Mouse (Mus musculus): ENCODE results near the gene Dyrk3. TPM values are rescaled to one million over a fixed set of nuclear protein-coding genes. Genes with fewer than 3 reads are reported as not detected.

Dyrk3 gene
- total RNA-seq, 1 experiment: 18.6 TPM

DNA sequence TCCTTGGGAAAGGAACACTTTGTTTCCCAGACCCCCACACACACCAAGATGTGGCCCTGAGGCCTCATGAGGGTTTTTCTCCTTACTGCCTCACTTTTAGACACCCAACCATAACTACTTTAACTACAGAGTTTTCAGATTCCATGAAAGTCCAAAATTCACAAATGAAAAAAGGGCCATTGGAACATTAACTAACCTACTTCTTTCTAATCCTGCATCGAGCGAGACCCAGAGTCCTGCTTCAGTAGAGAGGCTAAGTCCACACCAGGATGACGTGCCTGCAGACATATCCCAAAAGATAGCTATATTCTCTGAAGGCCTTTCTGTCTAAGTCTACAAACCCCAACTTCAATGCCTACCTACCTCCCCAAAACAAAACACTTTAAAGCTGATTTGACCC, 45.3 kb downstream of the Dyrk3 start:
- no peak overlapping the region for H3K4me3 ChIP-seq (ENCODE audit: insufficient read depth in 1 of 2, low read depth in 1 of 2, low read length in 2 of 2, poor library complexity in 1 of 2, severe bottlenecking in 1 of 2)
- no peaks in the 10 kb centered on the region for H3K9me3 ChIP-seq (ENCODE audit: control insufficient read depth, insufficient read depth, low read depth, low read length)
- peaks cover 0 to 2% of the 10 kb centered on the region in 2 experiments; a peak in 1 of 4 replicates for H3K4me1 ChIP-seq (ENCODE audit: control insufficient read depth in 2 of 2, insufficient read depth in 2 of 2, low read length in 2 of 2, poor library complexity in 1 of 2)
- H3K27ac ChIP-seq (ENCODE audit: insufficient read depth, low read depth, low read length, poor library complexity, severe bottlenecking): no peak overlapping the region
- no peak for DNase-seq (ENCODE audit: low read depth, low spot score)
- in situ Hi-C loops (cut with MboI; ENCODE audit: low sequenced_read_pairs in 2 of 2, unreplicated experiment in 2 of 2): no loop called here
- TF ChIP-seq MAFK (IDR thresholded peaks at IDR 0.05; ENCODE audit: insufficient read depth, low read depth, low read length) (no peak), CHD2 (IDR thresholded peaks at IDR 0.05; ENCODE audit: low read depth, low read length) (no peak), HCFC1 (IDR thresholded peaks at IDR 0.05; ENCODE audit: borderline replicate concordance, insufficient read depth, low read length) (no peak), ZC3H11A (IDR thresholded peaks at IDR 0.05; ENCODE audit: borderline replicate concordance, low read depth, low read length) (no peak), ZNF384 (IDR thresholded peaks at IDR 0.05; ENCODE audit: low read depth, low read length) (no peak)
- no peak overlapping the region for H3K9ac ChIP-seq (ENCODE audit: insufficient read depth, low read depth, low read length, poor library complexity, severe bottlenecking)
- no peaks in the 10 kb centered on the region for H3K36me3 ChIP-seq (ENCODE audit: control insufficient read depth, insufficient read depth, low read length, poor library complexity, severe bottlenecking)

DNA sequence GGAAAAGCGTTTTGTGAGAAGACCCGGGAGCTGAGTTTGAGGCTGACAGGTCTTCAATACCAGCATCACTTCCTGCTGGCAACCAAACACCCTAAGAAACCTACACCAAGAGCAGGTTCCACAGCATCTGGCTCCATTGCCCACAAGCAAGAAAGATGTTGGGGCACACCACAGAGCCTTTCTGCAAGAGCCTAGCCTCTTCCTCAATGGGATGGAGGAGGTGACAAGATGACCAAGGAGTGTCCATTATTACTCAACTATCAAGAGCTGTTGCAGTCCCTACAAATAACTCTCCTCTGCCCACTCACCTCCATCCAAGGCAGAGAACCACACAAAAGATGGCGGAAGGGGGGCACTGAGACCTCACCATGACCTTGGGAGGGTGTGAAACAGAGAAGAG, 46.0 kb downstream of the Dyrk3 start:
- Histone ChIP-seq H3K36me3 (ENCODE audit: control insufficient read depth, insufficient read depth, low read length, poor library complexity, severe bottlenecking) (no peaks in the 10 kb centered on the region), H3K27ac (ENCODE audit: insufficient read depth, low read depth, low read length, poor library complexity, severe bottlenecking) (no peak overlapping the region), H3K9ac (ENCODE audit: insufficient read depth, low read depth, low read length, poor library complexity, severe bottlenecking) (no peak overlapping the region), H3K4me1 (ENCODE audit: control insufficient read depth in 2 of 2, insufficient read depth in 2 of 2, low read length in 2 of 2, poor library complexity in 1 of 2) (peaks cover 0 to 2% of the 10 kb centered on the region in 2 experiments; a peak in 1 of 4 replicates), H3K9me3 (ENCODE audit: control insufficient read depth, insufficient read depth, low read depth, low read length) (no peaks in the 10 kb centered on the region), H3K4me3 (ENCODE audit: insufficient read depth in 1 of 2, low read depth in 1 of 2, low read length in 2 of 2, poor library complexity in 1 of 2, severe bottlenecking in 1 of 2) (no peak overlapping the region)
- in situ Hi-C loops (cut with MboI; ENCODE audit: low sequenced_read_pairs in 2 of 2, unreplicated experiment in 2 of 2): no loop called here
- DNase-seq (ENCODE audit: low read depth, low spot score): no peak
- no peak for TF ChIP-seq ZC3H11A (IDR thresholded peaks at IDR 0.05; ENCODE audit: borderline replicate concordance, low read depth, low read length)
- no peak for TF ChIP-seq CHD2 (IDR thresholded peaks at IDR 0.05; ENCODE audit: low read depth, low read length)
- TF ChIP-seq ZNF384 (IDR thresholded peaks at IDR 0.05; ENCODE audit: low read depth, low read length): no peak
- no peak for TF ChIP-seq MAFK (IDR thresholded peaks at IDR 0.05; ENCODE audit: insufficient read depth, low read depth, low read length)
- TF ChIP-seq HCFC1 (IDR thresholded peaks at IDR 0.05; ENCODE audit: borderline replicate concordance, insufficient read depth, low read length): no peak

DNA sequence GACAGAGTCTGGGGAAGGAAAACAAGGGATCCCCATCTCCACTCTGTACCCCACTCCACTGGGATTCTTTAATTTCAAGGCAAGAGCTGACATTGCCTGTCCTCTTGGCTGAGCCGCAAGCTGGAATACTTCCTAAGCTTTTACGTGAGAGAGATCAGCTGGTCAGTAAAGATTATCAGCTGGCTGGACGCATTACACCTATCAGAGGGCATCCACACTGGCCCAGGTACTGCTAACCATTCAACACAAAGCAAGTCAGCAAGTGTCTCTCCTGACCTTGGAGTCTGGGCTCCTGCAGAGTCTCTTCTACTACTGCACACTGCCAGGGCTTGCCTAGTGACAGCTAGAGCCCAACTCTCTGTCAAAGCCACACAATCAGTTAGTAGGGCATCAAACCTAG, 46.7 kb downstream of the Dyrk3 start:
- H3K4me1 ChIP-seq (ENCODE audit: control insufficient read depth in 2 of 2, insufficient read depth in 2 of 2, low read length in 2 of 2, poor library complexity in 1 of 2): peaks cover 0 to 2% of the 10 kb centered on the region in 2 experiments; a peak in 1 of 4 replicates
- TF ChIP-seq ZC3H11A (IDR thresholded peaks at IDR 0.05; ENCODE audit: borderline replicate concordance, low read depth, low read length) (no peak), MAFK (IDR thresholded peaks at IDR 0.05; ENCODE audit: insufficient read depth, low read depth, low read length) (no peak), HCFC1 (IDR thresholded peaks at IDR 0.05; ENCODE audit: borderline replicate concordance, insufficient read depth, low read length) (no peak), CHD2 (IDR thresholded peaks at IDR 0.05; ENCODE audit: low read depth, low read length) (no peak), ZNF384 (IDR thresholded peaks at IDR 0.05; ENCODE audit: low read depth, low read length) (no peak)

DNA sequence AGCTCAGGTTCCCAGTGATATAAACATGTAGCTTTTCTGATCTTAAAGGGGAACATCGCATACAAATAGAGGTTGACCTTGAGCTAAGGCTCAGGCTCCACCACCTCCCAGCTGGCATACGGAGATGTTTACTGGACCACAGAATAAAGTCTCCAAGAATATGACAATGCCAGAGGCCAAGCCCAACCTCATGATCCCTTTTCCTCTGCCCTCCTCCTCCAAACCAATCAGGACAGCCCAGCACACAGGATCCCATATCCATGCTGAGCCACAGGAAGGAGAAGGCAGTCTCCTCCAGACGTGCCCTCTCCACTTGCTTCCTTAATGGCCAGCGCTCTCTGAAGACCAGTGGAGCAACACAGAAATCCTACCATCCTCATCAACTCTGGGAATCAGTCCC, 47.3 kb downstream of the Dyrk3 start:
- H3K4me3 ChIP-seq (ENCODE audit: insufficient read depth in 1 of 2, low read depth in 1 of 2, low read length in 2 of 2, poor library complexity in 1 of 2, severe bottlenecking in 1 of 2): no peak overlapping the region
- peaks cover 0 to under 1% of the 10 kb centered on the region in 2 experiments; a peak in 1 of 4 replicates for H3K4me1 ChIP-seq (ENCODE audit: control insufficient read depth in 2 of 2, insufficient read depth in 2 of 2, low read length in 2 of 2, poor library complexity in 1 of 2)
- no peaks in the 10 kb centered on the region for H3K36me3 ChIP-seq (ENCODE audit: control insufficient read depth, insufficient read depth, low read length, poor library complexity, severe bottlenecking)
- H3K9ac ChIP-seq (ENCODE audit: insufficient read depth, low read depth, low read length, poor library complexity, severe bottlenecking): no peak overlapping the region
- DNase-seq (ENCODE audit: low read depth, low spot score): no peak
- H3K9me3 ChIP-seq (ENCODE audit: control insufficient read depth, insufficient read depth, low read depth, low read length): no peaks in the 10 kb centered on the region
- no peak overlapping the region for H3K27ac ChIP-seq (ENCODE audit: insufficient read depth, low read depth, low read length, poor library complexity, severe bottlenecking)
- in situ Hi-C loops (cut with MboI; ENCODE audit: low sequenced_read_pairs in 2 of 2, unreplicated experiment in 2 of 2): no loop called here
- TF ChIP-seq HCFC1 (IDR thresholded peaks at IDR 0.05; ENCODE audit: borderline replicate concordance, insufficient read depth, low read length) (no peak), CHD2 (IDR thresholded peaks at IDR 0.05; ENCODE audit: low read depth, low read length) (no peak), MAFK (IDR thresholded peaks at IDR 0.05; ENCODE audit: insufficient read depth, low read depth, low read length) (no peak), ZC3H11A (IDR thresholded peaks at IDR 0.05; ENCODE audit: borderline replicate concordance, low read depth, low read length) (no peak), ZNF384 (IDR thresholded peaks at IDR 0.05; ENCODE audit: low read depth, low read length) (no peak)

More for the DNA sequence above, 46.7 kb downstream of the Dyrk3 start:
- Histone ChIP-seq H3K36me3 (ENCODE audit: control insufficient read depth, insufficient read depth, low read length, poor library complexity, severe bottlenecking) (no peaks in the 10 kb centered on the region), H3K9me3 (ENCODE audit: control insufficient read depth, insufficient read depth, low read depth, low read length) (no peaks in the 10 kb centered on the region), H3K27ac (ENCODE audit: insufficient read depth, low read depth, low read length, poor library complexity, severe bottlenecking) (no peak overlapping the region), H3K9ac (ENCODE audit: insufficient read depth, low read depth, low read length, poor library complexity, severe bottlenecking) (no peak overlapping the region), H3K4me3 (ENCODE audit: insufficient read depth in 1 of 2, low read depth in 1 of 2, low read length in 2 of 2, poor library complexity in 1 of 2, severe bottlenecking in 1 of 2) (no peak overlapping the region)
- DNase-seq (ENCODE audit: low read depth, low spot score): no peak
- in situ Hi-C loops (cut with MboI; ENCODE audit: low sequenced_read_pairs in 2 of 2, unreplicated experiment in 2 of 2): no loop called here

DNA sequence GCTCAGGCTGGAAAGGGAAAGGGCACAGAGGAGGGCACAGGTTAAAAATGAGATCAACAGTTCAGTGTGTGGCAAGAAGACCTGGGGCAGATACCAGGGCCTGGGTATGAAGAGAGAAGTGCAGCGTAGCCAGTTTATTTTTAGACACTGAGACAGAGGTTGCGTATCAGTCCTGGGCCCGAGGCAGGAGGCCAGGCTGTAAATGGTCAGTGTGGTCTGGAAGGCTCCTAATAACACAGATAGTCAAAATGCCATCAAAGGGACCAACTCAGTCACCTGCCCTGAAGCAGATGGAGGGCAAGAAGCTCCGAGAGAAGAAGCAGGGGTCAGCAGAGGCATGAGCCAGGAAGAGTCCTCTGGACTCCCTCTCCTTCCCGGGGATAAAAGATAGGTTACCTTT, 47.9 kb downstream of the Dyrk3 start:
- no peak for DNase-seq (ENCODE audit: low read depth, low spot score)
- H3K9ac ChIP-seq (ENCODE audit: insufficient read depth, low read depth, low read length, poor library complexity, severe bottlenecking): no peak overlapping the region
- H3K27ac ChIP-seq (ENCODE audit: insufficient read depth, low read depth, low read length, poor library complexity, severe bottlenecking): no peak overlapping the region
- TF ChIP-seq ZC3H11A (IDR thresholded peaks at IDR 0.05; ENCODE audit: borderline replicate concordance, low read depth, low read length): no peak
- TF ChIP-seq ZNF384 (IDR thresholded peaks at IDR 0.05; ENCODE audit: low read depth, low read length): no peak
- no peak for TF ChIP-seq CHD2 (IDR thresholded peaks at IDR 0.05; ENCODE audit: low read depth, low read length)
- no peak for TF ChIP-seq MAFK (IDR thresholded peaks at IDR 0.05; ENCODE audit: insufficient read depth, low read depth, low read length)
- TF ChIP-seq HCFC1 (IDR thresholded peaks at IDR 0.05; ENCODE audit: borderline replicate concordance, insufficient read depth, low read length): no peak
- in situ Hi-C loops (cut with MboI; ENCODE audit: low sequenced_read_pairs in 2 of 2, unreplicated experiment in 2 of 2): no loop called here
- no peaks in the 10 kb centered on the region for H3K36me3 ChIP-seq (ENCODE audit: control insufficient read depth, insufficient read depth, low read length, poor library complexity, severe bottlenecking)
- no peaks in the 10 kb centered on the region for H3K4me1 ChIP-seq (ENCODE audit: control insufficient read depth in 2 of 2, insufficient read depth in 2 of 2, low read length in 2 of 2, poor library complexity in 1 of 2)
- no peaks in the 10 kb centered on the region for H3K9me3 ChIP-seq (ENCODE audit: control insufficient read depth, insufficient read depth, low read depth, low read length)
- H3K4me3 ChIP-seq (ENCODE audit: insufficient read depth in 1 of 2, low read depth in 1 of 2, low read length in 2 of 2, poor library complexity in 1 of 2, severe bottlenecking in 1 of 2): no peak overlapping the region

Data from ES-E14 (cell line).